Mouse (Mus musculus) intestine, postnatal 0 days (tissue): ENCODE results near the gene Ost4. TPM values are rescaled to one million over a fixed set of nuclear protein-coding genes. Genes with fewer than 3 reads are reported as not detected.

ENCODE experiments used
- ATAC-seq: fragments of 200-750 bp; cut with Nextera tagmentation; 2 replicates; pipeline ENCODE4 v1.8.0; 2017; ENCODE audit warnings: mild to moderate bottlenecking, moderate TSS enrichment, moderate library complexity
- H3K27ac ChIP-seq: fragments of 300-500 bp; sonication (generic); 2 replicates; pipeline ENCODE4 v1.5.1; 2014; ENCODE audit warnings: mild to moderate bottlenecking, low read depth, low read length, moderate library complexity
- H3K27me3 ChIP-seq: fragments of 300-500 bp; sonication (generic); replicated peaks from 2 replicates; pipeline ENCODE4 v1.6.1; 2014; ENCODE audit warnings: low read length, mixed read lengths; ENCODE audit not compliant: control insufficient read depth, insufficient read depth
- H3K36me3 ChIP-seq: fragments of 300-500 bp; sonication (generic); 2 replicates; pipeline ENCODE4 v1.6.1; 2014; ENCODE audit warnings: mild to moderate bottlenecking, moderate library complexity; ENCODE audit not compliant: control insufficient read depth, insufficient read depth
- H3K4me1 ChIP-seq: fragments of 300-500 bp; sonication (generic); replicated peaks from 2 replicates; pipeline ENCODE4 v1.6.1; 2014; ENCODE audit warnings: antibody characterized with exemption, low read length, mixed read lengths; ENCODE audit not compliant: control insufficient read depth, insufficient read depth
- H3K4me2 ChIP-seq: fragments of 300-500 bp; sonication (generic); replicated peaks from 2 replicates; pipeline ENCODE4 v1.6.1; 2014; ENCODE audit warnings: low read depth, mild to moderate bottlenecking, moderate library complexity
- H3K4me3 ChIP-seq: fragments of 300-500 bp; sonication (generic); 2 replicates; pipeline ENCODE4 v1.5.1; 2014; ENCODE audit warnings: low read depth, low read length
- H3K9ac ChIP-seq: fragments of 300-500 bp; sonication (generic); 2 replicates; pipeline ENCODE4 v1.6.1; 2014; ENCODE audit warnings: mild to moderate bottlenecking, low read depth, low read length
- H3K9me3 ChIP-seq: fragments of 300-500 bp; sonication (generic); 2 replicates; pipeline ENCODE4 v1.6.1; 2016; ENCODE audit warnings: mixed run types; ENCODE audit not compliant: control insufficient read depth
- CTCF ChIP-seq: sonication (generic); IDR thresholded peaks from 2 replicates; pipeline ENCODE4 v1.5.1; 2016; ENCODE audit warnings: low read depth, mild to moderate bottlenecking, control low read depth, antibody characterized with exemption, moderate library complexity
- WGBS: fragments of 180-500 bp; shearing (Covaris S2); extraction: QIAGEN DNeasy Blood & Tissue Kit; methylation state at CpG from one replicate; pipeline ENCODE4 v1.1.7; 2014; 5-methylcytosine and 5-hydroxymethylcytosine counted together
- polyA plus RNA-seq: library from polyadenylated mRNA; unstranded; fragments of >200 nt; fragmentation: Nextera tagmentation; extraction: Ambion mirVana; gene quantifications from 2 replicates; pipeline ENCODE4 v1.2.1, GENCODE M21; 2015

Ost4 gene
- polyA plus RNA-seq, 1 experiment from 2014 or later: 495 TPM

- 36% methylated on average over 13 of the region's 13 CpGs for WGBS
- Histone ChIP-seq H3K9ac (peak within 1 kb of the TSS; percentile 62), H3K27me3 (no peaks in the 10 kb centered on the region), H3K4me2 (peak within 1 kb of the TSS; percentile 63), H3K36me3 (peaks cover 10% of the 10 kb centered on the region), H3K4me3 (peak within 1 kb of the TSS; percentile 44), H3K4me1 (peaks cover 20% of the 10 kb centered on the region; the same call in 1 of the 2 replicates), H3K9me3 (no peaks in the 10 kb centered on the region), H3K27ac (peak within 1 kb of the TSS; percentile 75)
- ATAC-seq: peak; percentile 13; the same call in 1 of the 2 replicates
- peak; percentile 29 for TF ChIP-seq CTCF
Observed at GRCm38 (mm10) chr5:30913060-30913841, 5.7 kb upstream of the Ost4 start, which contains the start of gene Emilin1. Emilin1 (plus strand) TSS chr5:30913402.

- H3K27me3 ChIP-seq: no peaks in the 10 kb centered on the region
- no peak overlapping the region for H3K4me3 ChIP-seq
- no peaks in the 10 kb centered on the region; the same call in 1 of the 2 replicates for H3K36me3 ChIP-seq
- no peak for ATAC-seq
- 60% methylated on average over 5 of the region's 5 CpGs for WGBS
- H3K9ac ChIP-seq: no peak overlapping the region
- H3K4me1 ChIP-seq: peaks cover 24% of the 10 kb centered on the region; the same call in 1 of the 2 replicates
- H3K9me3 ChIP-seq: no peaks in the 10 kb centered on the region
- peak overlapping the region; percentile 75 for H3K27ac ChIP-seq
- no peak overlapping the region for H3K4me2 ChIP-seq
- no peak for TF ChIP-seq CTCF
Observed at GRCm38 (mm10) chr5:30912156-30912555, 4.6 kb upstream of the Ost4 start.

GRCm38 (mm10) chr5:30910481-30910880 is 2.9 kb upstream of the Ost4 start:
- Histone ChIP-seq H3K27me3 (no peaks in the 10 kb centered on the region), H3K4me3 (no peak overlapping the region), H3K4me1 (peaks cover 24% of the 10 kb centered on the region), H3K27ac (peak overlapping the region; percentile 68), H3K4me2 (peak overlapping the region; percentile 44), H3K9ac (no peak overlapping the region), H3K9me3 (no peaks in the 10 kb centered on the region), H3K36me3 (peaks cover 7% of the 10 kb centered on the region)
- ATAC-seq: no peak
- TF ChIP-seq CTCF: no peak

GRCm38 (mm10) chr5:30909863-30910262 is 2.3 kb upstream of the Ost4 start:
- peaks cover 11% of the 10 kb centered on the region for H3K36me3 ChIP-seq
- no peak overlapping the region for H3K4me2 ChIP-seq
- WGBS: 73% methylated on average over 7 of the region's 7 CpGs
- H3K4me1 ChIP-seq: peaks cover 24% of the 10 kb centered on the region
- H3K27me3 ChIP-seq: no peaks in the 10 kb centered on the region
- no peak overlapping the region for H3K4me3 ChIP-seq
- peak overlapping the region; percentile 95 for H3K27ac ChIP-seq
- no peak overlapping the region for H3K9ac ChIP-seq
- no peaks in the 10 kb centered on the region for H3K9me3 ChIP-seq
- no peak for ATAC-seq
- TF ChIP-seq CTCF: no peak

- TF ChIP-seq CTCF: no peak
- Histone ChIP-seq H3K4me2 (peak overlapping the region; percentile 90), H3K9ac (no peak overlapping the region), H3K27me3 (no peaks in the 10 kb centered on the region), H3K4me3 (no peak overlapping the region), H3K9me3 (no peaks in the 10 kb centered on the region), H3K27ac (peak overlapping the region; percentile 95), H3K4me1 (peaks cover 24% of the 10 kb centered on the region), H3K36me3 (peaks cover 17% of the 10 kb centered on the region)
- 5% methylated on average over 7 of the region's 7 CpGs for WGBS
- ATAC-seq: peak; percentile 25
Observed at GRCm38 (mm10) chr5:30909300-30909659, 1.7 kb upstream of the Ost4 start.

GRCm38 (mm10) chr5:30908426-30909299 is 1.1 kb upstream of the Ost4 start:
- no peak for TF ChIP-seq CTCF
- WGBS: 25% methylated on average over 13 of the region's 13 CpGs
- peaks cover 24% of the 10 kb centered on the region for H3K4me1 ChIP-seq

More at GRCm38 (mm10) chr5:30908426-30909299, 1.1 kb upstream of the Ost4 start:
- ATAC-seq: no peak
- peak overlapping the region; percentile 75 for H3K4me3 ChIP-seq
- H3K4me2 ChIP-seq: peak overlapping the region; percentile 90
- no peaks in the 10 kb centered on the region for H3K27me3 ChIP-seq
- H3K36me3 ChIP-seq: peaks cover 23% of the 10 kb centered on the region
- H3K27ac ChIP-seq: peak overlapping the region; percentile 95
- H3K9ac ChIP-seq: peak overlapping the region; percentile 69; the same call in 1 of the 2 replicates
- no peaks in the 10 kb centered on the region for H3K9me3 ChIP-seq
